Mouse (Mus musculus) left cerebral cortex, postnatal 36 days (tissue): Measurements from ENCODE around the gene Cdan1. TPM values are rescaled to one million over a fixed set of nuclear protein-coding genes. Genes with fewer than 3 reads are reported as not detected.
A peak's percentile ranks its signal among the peaks of the same experiment; 100 is the strongest.

ENCODE experiments used
- DNase-seq, 2 experiments: peaks; one replicate each; pipeline ENCODE4 v3.0.0; 2021 to 2022; ENCODE audit warnings: low spot score in 2 of 2, mixed read lengths in 1 of 2
- intact Hi-C: fragments of 180-260 bp; cut with DNase I; formaldehyde crosslinking; loops from one replicate; pipeline ENCODE4 v1.15.1; 2025
- total RNA-seq, 2 experiments: library from RNA; stranded (reverse); gene quantifications; 2 replicates each; pipeline ENCODE4 v1.2.3; 2021

Cdan1 gene
- 10 to 100 TPM; 22.8 to 32.1 TPM for total RNA-seq

GRCm38 (mm10) chr2:120849449-120850423, at the start of gene Cdan1:
Gene Cdan1 (minus strand): TSS chr2:120850128.
- intact Hi-C loops, result no loop called here

DNA sequence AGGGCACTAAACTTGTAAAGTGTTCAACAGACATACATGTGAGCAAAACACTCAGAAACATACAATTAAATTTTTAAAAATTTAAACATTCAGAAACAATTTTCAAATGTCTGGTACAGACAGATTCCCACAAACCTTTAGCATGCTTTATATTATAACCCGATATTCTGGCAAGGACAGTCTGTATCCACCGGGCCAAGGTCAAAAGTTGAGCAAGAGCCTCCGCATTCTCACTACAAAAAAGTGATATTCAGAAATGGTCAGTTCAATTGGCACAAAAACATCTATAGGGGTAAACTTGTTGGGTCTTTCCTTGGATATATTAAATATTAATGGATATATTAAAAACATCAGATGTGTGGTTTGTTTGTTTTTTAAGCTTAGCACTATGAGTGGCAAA, 46.4 kb upstream of the Cdan1 start:
- DNase-seq, result no peak
- intact Hi-C loops, result no loop called here

More at GRCm38 (mm10) chr2:120849449-120850423, at the start of gene Cdan1:
- DNase-seq, result peak; percentile 54 to 68

GRCm38 (mm10) chr2:120887601-120888000, 37.7 kb upstream of the Cdan1 start:
- intact Hi-C loops, result no loop called here
- DNase-seq, result no peak

- no peak for DNase-seq
- intact Hi-C loops, result no loop called here
Measured at GRCm38 (mm10) chr2:120873192-120873591, 23.3 kb upstream of the Cdan1 start.

GRCm38 (mm10) chr2:120871447-120872336, 21.8 kb upstream of the Cdan1 start:
- intact Hi-C loops, result no loop called here
- peak; percentile 17 to 19 for DNase-seq

GRCm38 (mm10) chr2:120867336-120867735, 17.4 kb upstream of the Cdan1 start:
- peak; percentile 42 to 53 for DNase-seq
- intact Hi-C loops, result no loop called here

DNA sequence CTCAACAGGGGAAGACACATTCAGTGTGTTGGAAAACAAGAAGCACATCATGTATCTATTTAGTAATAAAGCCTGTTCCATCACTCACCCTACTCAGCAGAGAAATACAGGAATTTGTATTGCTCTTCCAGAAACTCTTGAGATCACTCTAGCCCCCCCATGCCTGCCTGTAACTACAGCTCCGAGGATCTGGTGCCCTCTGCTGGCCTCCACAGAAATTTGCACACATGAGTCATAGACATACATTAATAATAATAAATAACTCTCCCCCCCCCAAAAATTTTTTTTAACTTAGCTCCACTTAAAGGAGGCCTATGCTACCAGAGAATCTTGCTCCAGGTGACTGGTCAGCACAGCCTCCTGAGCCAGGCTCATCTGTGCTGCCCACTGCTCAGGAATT, 16.6 kb upstream of the Cdan1 start:
- DNase-seq, result peak in 1 of 2 experiments; percentile 20
- intact Hi-C loops, result no loop called here

DNA sequence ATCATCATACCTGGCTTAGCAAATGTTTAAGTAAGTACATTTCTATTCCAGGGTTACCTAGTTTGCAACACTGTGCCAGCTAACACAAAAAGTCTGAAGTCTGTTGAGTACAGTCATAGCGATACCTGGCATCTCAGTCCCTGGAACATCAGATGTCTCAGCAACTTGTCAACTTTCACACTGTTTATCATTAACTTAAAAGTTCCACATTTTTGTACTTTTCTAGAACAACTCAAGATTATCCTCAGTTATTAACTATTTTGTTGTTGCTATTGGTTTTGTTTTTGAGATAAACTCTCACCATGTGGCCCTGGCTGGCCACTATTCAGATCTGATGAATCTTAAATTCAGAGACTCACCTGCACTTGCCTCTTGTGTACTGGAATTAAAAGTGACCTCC, 13.5 kb upstream of the Cdan1 start:
- DNase-seq, result no peak
- intact Hi-C loops, result loop anchor here (5.0 kb wide), 1 partner anchor 131 kb away; no protein-coding TSS in a partner anchor

- intact Hi-C loops, result loop anchor here (5.0 kb wide), 1 partner anchor 128 kb away; no protein-coding TSS in a partner anchor
Measured at GRCm38 (mm10) chr2:120860699-120861098, 10.8 kb upstream of the Cdan1 start.

GRCm38 (mm10) chr2:120858131-120858530, 8.2 kb upstream of the Cdan1 start:
- no peak for DNase-seq

More at GRCm38 (mm10) chr2:120860699-120861098, 10.8 kb upstream of the Cdan1 start:
- no peak for DNase-seq

DNA sequence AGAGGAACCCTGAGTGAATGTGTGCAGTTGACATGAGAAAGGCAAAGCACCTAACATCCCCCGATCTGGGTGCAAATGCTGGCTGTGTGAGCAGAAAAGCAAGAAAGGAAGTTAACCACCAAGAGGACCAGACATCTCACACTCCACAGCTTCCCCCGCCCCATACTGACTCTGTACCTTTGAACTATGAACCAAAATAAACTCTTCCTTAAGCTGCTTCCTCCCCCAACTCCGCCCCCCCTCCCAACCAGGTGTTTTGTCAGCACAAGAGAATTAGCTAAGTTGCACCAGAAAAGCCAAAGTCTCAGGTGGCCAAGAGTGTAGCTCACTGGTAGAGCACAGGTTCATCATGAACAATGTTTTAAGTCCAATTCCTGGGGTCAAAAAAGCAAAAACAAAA, 3.2 kb upstream of the Cdan1 start:
- DNase-seq, result no peak
- intact Hi-C loops, result no loop called here

More at GRCm38 (mm10) chr2:120858131-120858530, 8.2 kb upstream of the Cdan1 start:
- intact Hi-C loops, result no loop called here

DNA sequence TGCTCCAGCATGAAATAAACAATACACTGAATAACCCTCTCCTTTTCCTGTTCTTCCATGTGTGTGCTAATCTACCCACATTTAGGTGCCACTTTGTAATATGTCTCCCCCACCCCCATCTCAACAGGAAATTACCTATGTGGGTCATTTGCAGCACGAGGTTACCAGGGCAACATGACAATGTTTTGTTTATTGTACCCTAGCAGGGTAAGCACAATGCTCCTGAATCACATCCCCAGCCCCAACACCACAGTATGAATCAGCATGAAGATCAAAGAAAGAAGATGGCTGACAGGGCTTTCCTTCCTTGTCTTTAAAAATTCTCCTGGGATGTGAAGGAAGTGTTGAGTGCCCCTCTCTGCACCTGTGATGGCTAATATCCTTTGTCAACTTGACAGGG, 2.7 kb upstream of the Cdan1 start:
- DNase-seq, result no peak
- intact Hi-C loops, result no loop called here

DNA sequence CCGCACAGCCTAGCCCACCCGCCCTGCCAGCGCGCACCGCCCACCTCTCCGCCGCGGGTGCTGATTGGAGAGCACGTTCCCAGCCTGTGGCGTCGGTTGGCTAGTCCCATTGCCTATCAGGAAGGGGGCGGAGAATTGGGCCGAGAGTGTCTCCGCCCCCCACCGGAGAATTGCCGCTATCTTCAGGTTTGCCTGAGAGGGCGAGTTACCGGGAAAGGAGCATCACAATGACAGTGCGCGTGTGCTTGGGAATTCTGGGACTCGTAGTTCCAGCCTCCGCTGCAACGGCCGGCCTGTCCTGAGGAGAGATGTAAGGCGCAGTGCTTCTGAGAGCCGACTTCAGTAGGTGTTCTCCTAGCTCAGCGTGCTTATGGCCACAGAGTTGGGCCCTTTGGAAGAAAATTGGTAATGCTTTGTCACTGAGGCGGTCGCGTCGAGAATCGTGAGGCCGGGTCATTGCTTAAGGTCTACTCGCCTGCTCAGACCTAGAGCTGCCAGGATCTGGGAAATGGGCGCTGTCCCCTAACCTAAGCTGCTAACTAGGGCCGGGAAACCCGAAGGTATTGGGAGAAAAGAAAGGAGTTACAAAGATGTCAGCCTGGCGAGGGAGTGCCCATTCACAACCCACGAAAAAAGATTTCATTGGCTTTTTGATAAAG, 625 bp upstream of the Cdan1 start, which contains the start of gene Ttbk2:
Gene Ttbk2, minus strand, starts transcription at position 181 of the 659 bp plus-strand sequence.
- DNase-seq, result peak; percentile 99
- intact Hi-C loops, result no loop called here

DNA sequence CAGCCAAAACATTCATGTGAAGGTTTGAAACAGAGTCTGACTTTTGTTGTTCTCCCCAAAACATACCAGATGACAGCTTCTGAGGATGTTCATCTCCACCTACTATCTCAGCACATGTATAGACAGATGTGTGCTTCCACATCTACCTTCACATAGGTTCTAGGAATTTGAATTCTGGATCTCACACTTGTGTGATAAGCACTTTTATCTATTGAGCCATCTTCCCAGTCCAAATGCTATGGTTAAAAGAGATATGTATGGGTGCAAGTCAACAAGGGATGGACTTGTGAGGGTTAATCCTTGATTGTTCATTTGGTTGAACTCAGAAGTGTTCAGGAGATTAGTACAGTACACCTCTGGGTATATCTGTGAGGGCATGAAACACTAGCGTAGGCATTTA, 4.6 kb downstream of the Cdan1 start:
- intact Hi-C loops, result no loop called here
- no peak for DNase-seq

DNA sequence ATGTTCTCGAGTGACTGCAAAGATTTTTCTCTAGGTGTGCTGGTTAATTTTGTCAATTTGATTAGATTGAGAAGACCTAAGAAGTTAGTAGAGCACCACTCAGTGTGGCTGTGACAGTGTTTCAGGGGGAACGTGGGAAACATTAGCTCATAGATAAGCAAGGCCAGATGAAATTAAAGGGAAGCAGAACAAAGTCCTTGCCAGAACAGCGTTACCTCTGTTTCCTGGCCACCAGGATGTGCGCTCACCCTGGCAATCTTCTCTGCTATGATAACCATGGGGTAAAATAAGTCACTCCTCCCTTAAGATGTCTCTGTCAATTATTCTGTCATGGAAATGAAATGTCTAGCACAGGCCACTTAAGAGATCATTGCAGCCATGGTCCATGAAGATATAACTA, 5.9 kb downstream of the Cdan1 start:
- no peak for DNase-seq
- intact Hi-C loops, result no loop called here

DNA sequence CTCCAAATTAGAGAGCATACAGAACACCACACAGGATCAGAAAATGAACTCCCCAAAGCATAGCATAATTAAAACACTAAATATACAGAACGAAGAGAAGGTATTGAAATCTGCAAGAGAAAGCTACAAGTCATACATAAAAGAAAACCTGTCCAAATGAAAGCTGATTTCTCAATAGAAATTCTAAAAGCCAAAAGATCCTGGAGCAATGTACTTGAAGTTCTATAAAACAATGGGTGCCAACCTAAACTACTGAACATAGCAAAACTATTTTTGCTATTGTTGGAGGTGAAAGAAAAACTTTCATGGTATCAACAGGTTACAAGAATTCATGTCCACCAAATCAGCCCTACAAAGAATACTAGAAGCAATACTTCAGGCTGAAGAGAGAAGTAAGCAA, 8.7 kb downstream of the Cdan1 start:
- DNase-seq, result no peak
- intact Hi-C loops, result no loop called here

DNA sequence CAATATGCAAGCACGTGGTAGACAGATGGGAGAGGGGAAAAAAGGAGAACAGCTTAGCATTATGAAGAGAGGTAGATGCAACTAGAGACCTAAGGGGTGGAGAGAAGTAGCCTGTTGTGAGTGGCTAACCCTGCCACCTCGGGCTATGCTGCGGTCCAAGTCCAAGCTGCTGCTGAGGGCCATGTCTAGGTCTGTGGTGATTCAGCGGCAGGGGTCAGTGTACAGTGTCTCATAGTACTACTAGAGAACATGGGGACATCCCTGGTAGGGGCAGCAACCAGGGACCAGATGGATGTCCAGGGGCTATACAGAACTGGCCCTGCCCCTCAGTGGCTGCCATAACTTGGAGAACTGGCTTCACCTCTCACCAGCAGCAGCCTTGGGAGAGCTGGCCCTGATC, 14.8 kb downstream of the Cdan1 start:
- intact Hi-C loops, result no loop called here

GRCm38 (mm10) chr2:120826936-120827638, 22.8 kb downstream of the Cdan1 start:
- intact Hi-C loops, result no loop called here
- DNase-seq, result no peak

More for the DNA sequence above, 14.8 kb downstream of the Cdan1 start:
- DNase-seq, result no peak
